Mouse (Mus musculus): ENCODE results near the gene Cox7a1. TPM values are rescaled to one million over a fixed set of nuclear protein-coding genes. Genes with fewer than 3 reads are reported as not detected.

Gene Cox7a1
- polyA plus RNA-seq (2012; ENCODE audit: insufficient read depth, insufficient read length, missing spikeins), result 8.0 and 14.3 TPM in 2 replicates

- H3K27ac ChIP-seq (ENCODE audit: insufficient read depth, low read depth, low read length), result no peak within 1 kb of the TSS; the same call in 1 of the 2 replicates
- TF ChIP-seq POLR2A (IDR thresholded peaks at IDR 0.05; ENCODE audit: borderline replicate concordance, low read depth, low read length) (no peak), CTCF (IDR thresholded peaks at IDR 0.05; ENCODE audit: low read depth, low read length) (no peak)
- peak within 1 kb of the TSS; percentile 55 for H3K4me3 ChIP-seq (ENCODE audit: insufficient read depth, low read length)
These were observed at the start of gene Cox7a1 for GRCm38 (mm10) chr7:30183879-30184289. Gene Cox7a1, plus strand, starts transcription at chr7:30184144.

GRCm38 (mm10) chr7:30136826-30137225 is 47.1 kb upstream of the Cox7a1 start:
- no peak overlapping the region for H3K4me3 ChIP-seq (ENCODE audit: insufficient read depth, low read length)
- H3K4me1 ChIP-seq (ENCODE audit: control insufficient read depth, insufficient read depth, low read length), result no peaks in the 10 kb centered on the region
- no peak overlapping the region for H3K27ac ChIP-seq (ENCODE audit: insufficient read depth, low read depth, low read length)
- TF ChIP-seq POLR2A (IDR thresholded peaks at IDR 0.05; ENCODE audit: borderline replicate concordance, low read depth, low read length), result no peak
- TF ChIP-seq CTCF (IDR thresholded peaks at IDR 0.05; ENCODE audit: low read depth, low read length), result no peak

More at GRCm38 (mm10) chr7:30183879-30184289, at the start of gene Cox7a1:
- H3K4me1 ChIP-seq (ENCODE audit: control insufficient read depth, insufficient read depth, low read length), result no peaks in the 10 kb centered on the region

- no peaks in the 10 kb centered on the region for H3K4me1 ChIP-seq (ENCODE audit: control insufficient read depth, insufficient read depth, low read length)
- H3K27ac ChIP-seq (ENCODE audit: insufficient read depth, low read depth, low read length), result no peak overlapping the region
- TF ChIP-seq CTCF (IDR thresholded peaks at IDR 0.05; ENCODE audit: low read depth, low read length), result no peak
- TF ChIP-seq POLR2A (IDR thresholded peaks at IDR 0.05; ENCODE audit: borderline replicate concordance, low read depth, low read length), result no peak
- peak overlapping the region; percentile 44 for H3K4me3 ChIP-seq (ENCODE audit: insufficient read depth, low read length)
These were observed 40.8 kb upstream of the Cox7a1 start for GRCm38 (mm10) chr7:30143170-30143554.

- no peak for TF ChIP-seq CTCF (IDR thresholded peaks at IDR 0.05; ENCODE audit: low read depth, low read length)
- no peak for TF ChIP-seq POLR2A (IDR thresholded peaks at IDR 0.05; ENCODE audit: borderline replicate concordance, low read depth, low read length)
- no peaks in the 10 kb centered on the region for H3K4me1 ChIP-seq (ENCODE audit: control insufficient read depth, insufficient read depth, low read length)
- peak overlapping the region; percentile 44 for H3K4me3 ChIP-seq (ENCODE audit: insufficient read depth, low read length)
- no peak overlapping the region for H3K27ac ChIP-seq (ENCODE audit: insufficient read depth, low read depth, low read length)
These were observed 40.3 kb upstream of the Cox7a1 start for GRCm38 (mm10) chr7:30143555-30144209.

- TF ChIP-seq POLR2A (IDR thresholded peaks at IDR 0.05; ENCODE audit: borderline replicate concordance, low read depth, low read length), result no peak
- TF ChIP-seq CTCF (IDR thresholded peaks at IDR 0.05; ENCODE audit: low read depth, low read length), result no peak
- no peak overlapping the region for H3K4me3 ChIP-seq (ENCODE audit: insufficient read depth, low read length)
- no peaks in the 10 kb centered on the region for H3K4me1 ChIP-seq (ENCODE audit: control insufficient read depth, insufficient read depth, low read length)
- no peak overlapping the region for H3K27ac ChIP-seq (ENCODE audit: insufficient read depth, low read depth, low read length)
These were observed 36.9 kb upstream of the Cox7a1 start for GRCm38 (mm10) chr7:30147011-30147410.

GRCm38 (mm10) chr7:30154040-30154439 is 29.9 kb upstream of the Cox7a1 start:
- Histone ChIP-seq H3K4me1 (ENCODE audit: control insufficient read depth, insufficient read depth, low read length) (no peaks in the 10 kb centered on the region), H3K27ac (ENCODE audit: insufficient read depth, low read depth, low read length) (no peak overlapping the region), H3K4me3 (ENCODE audit: insufficient read depth, low read length) (no peak overlapping the region)
- TF ChIP-seq CTCF (IDR thresholded peaks at IDR 0.05; ENCODE audit: low read depth, low read length) (no peak), POLR2A (IDR thresholded peaks at IDR 0.05; ENCODE audit: borderline replicate concordance, low read depth, low read length) (no peak)

- H3K4me1 ChIP-seq (ENCODE audit: control insufficient read depth, insufficient read depth, low read length), result no peaks in the 10 kb centered on the region
- H3K27ac ChIP-seq (ENCODE audit: insufficient read depth, low read depth, low read length), result no peak overlapping the region
- H3K4me3 ChIP-seq (ENCODE audit: insufficient read depth, low read length), result no peak overlapping the region
- TF ChIP-seq CTCF (IDR thresholded peaks at IDR 0.05; ENCODE audit: low read depth, low read length), result no peak
- no peak for TF ChIP-seq POLR2A (IDR thresholded peaks at IDR 0.05; ENCODE audit: borderline replicate concordance, low read depth, low read length)
These were observed 28.4 kb upstream of the Cox7a1 start for GRCm38 (mm10) chr7:30155507-30155906.

GRCm38 (mm10) chr7:30163113-30163512 is 20.8 kb upstream of the Cox7a1 start:
- Histone ChIP-seq H3K27ac (ENCODE audit: insufficient read depth, low read depth, low read length) (no peak overlapping the region), H3K4me3 (ENCODE audit: insufficient read depth, low read length) (no peak overlapping the region), H3K4me1 (ENCODE audit: control insufficient read depth, insufficient read depth, low read length) (0 out of 2 replicates have a peak, but pooled peaks cover under 1% of the 10 kb centered on the region)
- TF ChIP-seq CTCF (IDR thresholded peaks at IDR 0.05; ENCODE audit: low read depth, low read length) (no peak), POLR2A (IDR thresholded peaks at IDR 0.05; ENCODE audit: borderline replicate concordance, low read depth, low read length) (no peak)

- TF ChIP-seq POLR2A (IDR thresholded peaks at IDR 0.05; ENCODE audit: borderline replicate concordance, low read depth, low read length) (no peak), CTCF (IDR thresholded peaks at IDR 0.05; ENCODE audit: low read depth, low read length) (no peak)
- no peak overlapping the region for H3K4me3 ChIP-seq (ENCODE audit: insufficient read depth, low read length)
- 0 out of 2 replicates have a peak, but pooled peaks cover 2% of the 10 kb centered on the region for H3K4me1 ChIP-seq (ENCODE audit: control insufficient read depth, insufficient read depth, low read length)
- no peak overlapping the region for H3K27ac ChIP-seq (ENCODE audit: insufficient read depth, low read depth, low read length)
These were observed 19.2 kb upstream of the Cox7a1 start for GRCm38 (mm10) chr7:30164745-30165144.

GRCm38 (mm10) chr7:30168914-30169582 is 14.9 kb upstream of the Cox7a1 start:
- Histone ChIP-seq H3K4me3 (ENCODE audit: insufficient read depth, low read length) (peak overlapping the region; percentile 95), H3K27ac (ENCODE audit: insufficient read depth, low read depth, low read length) (peak overlapping the region; percentile 65), H3K4me1 (ENCODE audit: control insufficient read depth, insufficient read depth, low read length) (peaks cover 5% of the 10 kb centered on the region; the same call in 1 of the 2 replicates)
- no peak for TF ChIP-seq POLR2A (IDR thresholded peaks at IDR 0.05; ENCODE audit: borderline replicate concordance, low read depth, low read length)
- no peak for TF ChIP-seq CTCF (IDR thresholded peaks at IDR 0.05; ENCODE audit: low read depth, low read length)
